In the genomic region with DNA sequence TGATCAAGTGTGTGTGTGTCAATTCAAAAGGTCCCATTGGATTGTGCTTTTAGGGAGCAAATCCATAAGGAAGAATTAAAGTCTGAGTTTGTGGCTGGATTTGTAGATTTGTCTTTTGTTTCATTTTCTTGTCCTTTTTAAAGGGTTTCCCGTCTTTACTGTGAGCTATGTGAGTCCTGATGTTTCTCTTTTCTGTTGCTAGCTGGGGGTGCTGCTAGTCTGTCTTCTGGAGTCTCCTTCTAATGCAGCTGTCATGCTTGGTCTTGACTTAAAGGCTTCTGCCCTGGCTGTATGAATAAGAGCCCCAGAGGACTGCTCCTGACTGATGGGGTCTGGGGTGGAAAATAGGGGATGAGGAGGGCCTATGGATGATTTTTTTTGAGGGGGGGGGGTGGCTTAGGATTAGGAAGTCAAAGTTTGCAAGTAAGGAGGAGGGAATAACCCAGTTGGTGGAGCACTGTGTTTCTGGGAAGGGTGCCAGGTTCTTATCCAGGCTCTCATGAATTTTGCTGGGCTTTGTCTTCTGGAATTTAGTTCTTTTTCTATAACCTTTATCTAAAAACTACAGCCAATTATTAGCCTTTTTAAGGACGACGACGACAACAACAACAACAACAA, we compare ENCODE assay signal across 7 mouse cellular contexts. TPM values are rescaled to one million over a fixed set of nuclear protein-coding genes. Genes with fewer than 3 reads are reported as not detected.
DNase-seq lines count a peak whose midpoint lies in the region; ATAC-seq lines count a peak whose summit lies in the region.

No protein-coding gene starts in this region.

- H3K4me3 ChIP-seq in midbrain, embryonic 10.5 days: no peak overlapping the region
- H3K4me3 ChIP-seq in midbrain, embryonic 11.5 days (ENCODE audit: low read depth, low read length): no peak overlapping the region
- H3K4me3 ChIP-seq in kidney, embryonic 14.5 days (ENCODE audit: low read length): no peak overlapping the region
- peak overlapping the region; percentile 51 for H3K4me3 ChIP-seq in macrophage (ENCODE audit: inconsistent target)

- no peaks in the 10 kb centered on the region for H3K9me3 ChIP-seq in midbrain, embryonic 10.5 days (replicated peaks)
- no peaks in the 10 kb centered on the region for H3K9me3 ChIP-seq in midbrain, embryonic 11.5 days (ENCODE audit: control insufficient read depth, low read length)
- H3K9me3 ChIP-seq in kidney, embryonic 14.5 days (ENCODE audit: control insufficient read depth, low read length): no peaks in the 10 kb centered on the region

- no peaks in the 10 kb centered on the region for H3K27me3 ChIP-seq in midbrain, embryonic 10.5 days (ENCODE audit: low read depth, poor library complexity, severe bottlenecking)
- no peaks in the 10 kb centered on the region for H3K27me3 ChIP-seq in midbrain, embryonic 11.5 days (ENCODE audit: control insufficient read depth, insufficient read depth, low read length)
- no peaks in the 10 kb centered on the region for H3K27me3 ChIP-seq in kidney, embryonic 14.5 days (ENCODE audit: control insufficient read depth, insufficient read depth, low read length)

- no peaks in the 10 kb centered on the region for H3K36me3 ChIP-seq in midbrain, embryonic 10.5 days
- no peaks in the 10 kb centered on the region for H3K36me3 ChIP-seq in midbrain, embryonic 11.5 days (ENCODE audit: control insufficient read depth, insufficient read depth, low read length)
- H3K36me3 ChIP-seq in kidney, embryonic 14.5 days (ENCODE audit: control insufficient read depth, insufficient read depth, low read length): no peaks in the 10 kb centered on the region
- no peaks in the 10 kb centered on the region for H3K36me3 ChIP-seq in macrophage (ENCODE audit: inconsistent target)

- peak overlapping the region; percentile 86 for H3K27ac ChIP-seq in midbrain, embryonic 10.5 days (replicated peaks)
- H3K27ac ChIP-seq in midbrain, embryonic 11.5 days (ENCODE audit: low read depth, low read length): no peak overlapping the region
- peak overlapping the region; percentile 52; the same call in 1 of the 2 replicates for H3K27ac ChIP-seq in kidney, embryonic 14.5 days (ENCODE audit: low read depth, low read length)
- peak overlapping the region; percentile 63 for H3K27ac ChIP-seq in macrophage

- H3K9ac ChIP-seq in midbrain, embryonic 11.5 days (ENCODE audit: low read length): no peak overlapping the region
- H3K9ac ChIP-seq in kidney, embryonic 14.5 days (ENCODE audit: low read depth, low read length): no peak overlapping the region

- no peak for ATAC-seq in midbrain, embryonic 11.5 days (ENCODE audit: low FRiP score)
- no peak for ATAC-seq in kidney, embryonic 14.5 days (ENCODE audit: low FRiP score, low TSS enrichment)

- H3K4me1 ChIP-seq in midbrain, embryonic 10.5 days: peaks cover 13% of the 10 kb centered on the region
- H3K4me1 ChIP-seq in midbrain, embryonic 11.5 days (ENCODE audit: control insufficient read depth, insufficient read depth, low read length): 0 out of 2 replicates have a peak, but pooled peaks cover 2% of the 10 kb centered on the region
- H3K4me1 ChIP-seq in kidney, embryonic 14.5 days (ENCODE audit: control insufficient read depth, insufficient read depth, low read length): peaks cover 5% of the 10 kb centered on the region; the same call in 1 of the 2 replicates

- H3K4me2 ChIP-seq in midbrain, embryonic 11.5 days: no peak overlapping the region
- H3K4me2 ChIP-seq in kidney, embryonic 14.5 days (replicated peaks; ENCODE audit: low read depth, low read length): no peak overlapping the region

- WGBS in midbrain, embryonic 10.5 days: 86% methylated on average over 4 of the region's 4 CpGs
- 82% methylated on average over 4 of the region's 4 CpGs for WGBS in midbrain, embryonic 11.5 days
- WGBS in kidney, embryonic 14.5 days: 63% methylated on average over 4 of the region's 4 CpGs
- 95% methylated on average over 4 of the region's 4 CpGs for WGBS in macrophage (ENCODE audit: missing documents)

- H3K79me2 ChIP-seq in macrophage (ENCODE audit: inconsistent target): no peaks in the 10 kb centered on the region; the same call in 1 of the 2 replicates

- no peak for DNase-seq in midbrain, embryonic 10.5 days (ENCODE audit: low spot score)
- DNase-seq in midbrain, embryonic 11.5 days (ENCODE audit: low spot score, missing footprints): no peak
- DNase-seq in brain, adult 2 months (ENCODE audit: low read depth, low spot score): peak; percentile 54
- DNase-seq in heart, adult 18-20 months: peak; percentile 65 to 67
- no peak for DNase-seq in thymus, postnatal 0 days (ENCODE audit: low spot score)

RNA-seq across cellular contexts. Expression of gene Fggy, which starts 1.1 kb away (rescaled TPM):
- polyA plus RNA-seq in midbrain, embryonic 10.5 days (2016; fragmentation: Nextera tagmentation; extraction: Ambion mirVana): 6.2 and 7.5 TPM in 2 replicates
- 8.2 and 9.3 TPM in 2 replicates for polyA plus RNA-seq in midbrain, embryonic 11.5 days (2014; fragmentation: Nextera tagmentation; extraction: Ambion mirVana)
- 1 to 10 TPM; 9.4 to 10.0 TPM for total RNA-seq in heart, adult 18-20 months (2021)
- polyA plus RNA-seq in kidney, embryonic 14.5 days (2014; fragmentation: Nextera tagmentation; extraction: Ambion mirVana): 18.3 and 18.6 TPM in 2 replicates
- total RNA-seq in macrophage (2018; cell fraction: chromatin; rRNA removed): 100 to 1,000 TPM in 21 of 26 experiments, 10 to 100 TPM in 5; 48.8 to 146 (median 117) TPM
- total RNA-seq in macrophage (2018; cell fraction: cytosol; rRNA removed): 10 to 100 TPM; 16.6 to 29.1 (median 20.3) TPM
- total RNA-seq in macrophage (2018; cell fraction: nucleus; rRNA removed): 100 to 1,000 TPM in 1 of 26 experiments, 10 to 100 TPM in 25; 27.4 to 100 (median 59.3) TPM
- polyA plus RNA-seq in macrophage (2018): 15.2 to 21.1 TPM (median 15.7 TPM) in 3 replicates
- polyA plus RNA-seq in thymus, postnatal 0 days (2015; fragmentation: Nextera tagmentation; extraction: Ambion mirVana): 4.7 TPM in 2 replicates

Comparison
In these comparisons a context has a peak if more than half of its experiments do, and no peak if none do; other contexts are left out.
1. DNase-seq: peak in brain, adult 2 months (single experiment) and heart, adult 18-20 months (2 of 2); none in midbrain, embryonic 10.5 days (single experiment), midbrain, embryonic 11.5 days (single experiment) and thymus, postnatal 0 days (single experiment).